Mouse (Mus musculus) forebrain, postnatal 0 days (tissue): ENCODE results near the gene Tomm20. TPM values are rescaled to one million over a fixed set of nuclear protein-coding genes. Genes with fewer than 3 reads are reported as not detected.

ENCODE experiments used
- ATAC-seq: fragments of 200-750 bp; cut with Nextera tagmentation; 2 replicates; pipeline ENCODE4 v1.8.0; 2017; ENCODE audit warnings: mild to moderate bottlenecking, moderate library complexity
- DNase-seq: peaks from one replicate; pipeline ENCODE4 v3.0.0-alpha.2; 2015
- H3K27ac ChIP-seq: fragments of 300-500 bp; sonication (generic); 2 replicates; pipeline ENCODE4 v1.5.1; 2014; ENCODE audit warnings: low read depth, mild to moderate bottlenecking, antibody characterized with exemption, low read length, moderate library complexity, mixed read lengths
- H3K27me3 ChIP-seq: fragments of 300-500 bp; sonication (generic); 2 replicates; pipeline ENCODE4 v1.6.1; 2014; ENCODE audit warnings: mild to moderate bottlenecking, low read length, mixed read lengths; ENCODE audit not compliant: insufficient read depth
- H3K36me3 ChIP-seq: fragments of 300-500 bp; sonication (generic); 2 replicates; pipeline ENCODE4 v1.6.1; 2014; ENCODE audit warnings: mild to moderate bottlenecking, moderate library complexity; ENCODE audit not compliant: insufficient read depth
- H3K4me1 ChIP-seq: fragments of 300-500 bp; sonication (generic); 2 replicates; pipeline ENCODE4 v1.6.1; 2014; ENCODE audit warnings: antibody characterized with exemption; ENCODE audit not compliant: insufficient read depth
- H3K4me2 ChIP-seq: fragments of 300-500 bp; sonication (generic); 2 replicates; pipeline ENCODE4 v1.6.1; 2014; ENCODE audit warnings: low read depth, mild to moderate bottlenecking, moderate library complexity
- H3K4me3 ChIP-seq: fragments of 300-500 bp; sonication (generic); 2 replicates; pipeline ENCODE4 v1.5.1; 2014; ENCODE audit warnings: low read depth, low read length, mixed read lengths
- H3K9ac ChIP-seq: fragments of 300-500 bp; sonication (generic); 2 replicates; pipeline ENCODE4 v1.6.1; 2014; ENCODE audit warnings: mild to moderate bottlenecking
- H3K9me3 ChIP-seq: fragments of 300-500 bp; sonication (generic); 2 replicates; pipeline ENCODE4 v1.6.1; 2016; ENCODE audit warnings: low read length
- CTCF ChIP-seq: sonication (generic); IDR thresholded peaks from 2 replicates; pipeline ENCODE4 v1.5.1; 2016; ENCODE audit warnings: antibody characterized with exemption, control low read depth, low read depth
- WGBS: fragments of 180-500 bp; shearing (Covaris S2); extraction: QIAGEN DNeasy Blood & Tissue Kit; methylation state at CpG from one replicate; pipeline ENCODE4 v1.1.7; 2014; 5-methylcytosine and 5-hydroxymethylcytosine counted together
- polyA plus RNA-seq: library from polyadenylated mRNA; unstranded; fragments of >200 nt; fragmentation: Nextera tagmentation; extraction: Ambion mirVana; gene quantifications from 2 replicates; pipeline ENCODE4 v1.2.1, GENCODE M21; 2015
- total RNA-seq: library from RNA; depleted of rRNA; stranded (reverse); fragments of >200 nt; gene quantifications from 2 replicates; pipeline ENCODE4 v1.2.3, GENCODE M21; 2014

The Tomm20 gene
- total and polyA plus RNA-seq, 2 experiments from 2014 or later: 195 to 228 TPM

DNA sequence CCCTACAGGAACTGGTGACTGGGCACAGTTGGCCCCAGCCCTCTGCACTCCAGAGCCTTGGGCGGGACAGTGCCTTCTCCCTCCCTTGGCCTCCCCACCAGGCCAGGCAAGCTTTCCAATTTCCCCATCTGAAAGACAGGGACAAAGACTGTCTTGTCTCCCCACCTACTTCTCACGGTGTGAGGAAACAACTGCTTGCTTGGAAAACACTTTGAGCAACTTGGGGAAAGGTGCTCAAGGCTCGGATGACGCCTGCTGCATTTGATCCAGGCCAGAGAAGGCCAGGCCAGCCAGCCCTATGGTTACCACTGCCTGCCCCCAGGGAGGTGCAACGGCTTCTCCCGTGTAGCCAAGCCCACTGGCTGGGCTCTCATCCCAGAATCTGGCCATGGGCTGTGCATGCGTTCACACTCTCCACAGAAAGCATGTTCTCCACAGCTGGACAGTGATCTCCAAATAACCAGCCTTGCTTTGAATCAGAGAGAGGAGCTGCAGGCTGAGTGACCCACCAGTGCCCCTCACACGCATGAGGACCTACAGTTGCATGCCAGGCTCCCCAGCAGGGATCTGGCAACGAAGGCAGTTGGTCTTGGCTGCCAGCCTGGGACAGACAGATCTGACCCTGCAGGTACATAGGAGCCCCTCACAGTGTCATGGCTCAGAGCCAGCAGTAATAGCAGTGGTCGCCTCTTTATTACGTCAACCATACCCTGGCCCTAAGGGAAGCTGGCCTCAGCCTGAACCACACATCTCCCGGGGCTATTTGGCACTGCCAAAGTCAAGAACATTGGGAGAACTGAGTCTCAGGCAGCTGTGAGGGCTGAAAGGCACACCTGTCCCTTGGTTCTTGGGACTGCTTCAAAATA, 32.2 kb downstream of the Tomm20 start:
- Histone ChIP-seq H3K4me2 (no peak overlapping the region), H3K9me3 (no peaks in the 10 kb centered on the region), H3K4me1 (no peaks in the 10 kb centered on the region; the same call in 1 of the 2 replicates), H3K4me3 (no peak overlapping the region), H3K9ac (no peak overlapping the region), H3K36me3 (no peaks in the 10 kb centered on the region), H3K27me3 (no peaks in the 10 kb centered on the region), H3K27ac (no peak overlapping the region)
- WGBS: 42% methylated on average over 12 of the region's 12 CpGs
- no peak for TF ChIP-seq CTCF
- DNase-seq: peak; percentile 24
- peak; percentile 64 for ATAC-seq

DNA sequence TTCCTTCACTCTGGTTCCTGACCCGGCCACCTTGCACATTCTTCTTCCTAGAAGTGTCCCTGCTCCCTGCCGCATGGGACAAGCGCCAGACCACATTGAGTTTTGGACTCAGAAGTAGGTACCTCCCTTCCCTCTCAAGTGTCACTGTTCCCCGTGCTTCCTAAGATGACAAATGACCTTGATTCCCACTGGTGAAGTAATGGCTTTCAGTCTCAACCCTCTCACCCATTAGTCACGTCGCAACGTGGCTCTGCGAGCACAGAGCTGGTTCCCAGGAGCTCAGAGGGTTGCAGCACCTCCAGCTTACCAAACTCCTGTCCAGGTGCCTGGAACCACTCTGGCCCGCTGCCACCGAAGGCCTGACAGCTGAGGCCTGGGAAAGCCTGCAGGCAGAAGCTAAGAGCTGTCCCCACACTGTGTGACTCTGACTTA, 36.3 kb downstream of the Tomm20 start:
- H3K4me3 ChIP-seq: no peak overlapping the region
- 83% methylated on average over 10 of the region's 10 CpGs for WGBS
- H3K4me1 ChIP-seq: no peaks in the 10 kb centered on the region
- no peaks in the 10 kb centered on the region for H3K36me3 ChIP-seq
- ATAC-seq: no peak
- H3K9me3 ChIP-seq: no peaks in the 10 kb centered on the region
- H3K4me2 ChIP-seq: no peak overlapping the region
- no peak overlapping the region for H3K9ac ChIP-seq
- H3K27me3 ChIP-seq: no peaks in the 10 kb centered on the region
- TF ChIP-seq CTCF: no peak
- DNase-seq: no peak
- no peak overlapping the region for H3K27ac ChIP-seq

DNA sequence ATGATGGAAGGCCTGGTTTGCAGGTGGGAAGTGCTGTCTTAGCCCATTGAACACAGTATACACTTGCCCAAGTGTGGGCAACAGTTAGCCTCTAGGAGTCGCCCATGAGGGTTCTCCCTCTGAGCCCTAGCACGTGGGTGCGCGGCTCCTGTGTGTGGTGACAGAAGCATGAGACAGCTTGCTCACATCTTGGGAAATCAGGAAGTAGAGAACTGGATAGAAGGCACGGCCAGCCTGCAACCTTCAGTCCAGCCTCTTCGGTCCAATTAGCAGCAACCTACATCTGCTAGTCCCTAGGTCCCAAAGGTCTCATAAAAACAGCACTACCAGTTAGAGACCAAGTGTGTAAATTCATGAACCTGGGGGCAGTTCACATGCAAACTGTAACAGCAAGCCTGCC, 36.8 kb downstream of the Tomm20 start:
- 74% methylated on average over 6 of the region's 6 CpGs for WGBS

DNA sequence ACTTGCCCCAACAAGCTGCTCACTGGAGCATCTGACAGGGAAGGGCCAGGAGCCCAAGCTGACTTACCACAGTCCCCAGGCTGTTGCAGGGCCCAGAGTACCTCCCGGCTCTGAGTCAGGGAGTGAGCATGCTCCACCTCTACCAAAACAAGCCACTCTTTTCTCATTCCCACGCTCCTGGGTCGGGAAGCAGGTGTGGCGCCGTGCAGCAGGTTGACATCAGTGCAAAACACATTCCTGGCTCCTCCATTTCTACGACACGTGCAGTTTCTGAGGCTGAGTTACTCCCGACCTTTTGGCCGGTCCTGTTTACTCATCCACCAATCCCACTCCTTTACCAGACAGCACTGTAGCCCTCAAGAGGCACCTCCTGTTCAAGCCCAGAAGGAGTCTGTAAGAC, 37.7 kb downstream of the Tomm20 start:
- Histone ChIP-seq H3K36me3 (no peaks in the 10 kb centered on the region), H3K9ac (no peak overlapping the region), H3K27me3 (no peaks in the 10 kb centered on the region), H3K4me2 (no peak overlapping the region), H3K4me1 (no peaks in the 10 kb centered on the region), H3K9me3 (no peaks in the 10 kb centered on the region), H3K27ac (peak overlapping the region; percentile 21; the same call in 1 of the 2 replicates), H3K4me3 (no peak overlapping the region)
- WGBS: 89% methylated on average over 9 of the region's 9 CpGs
- DNase-seq (no peak), ATAC-seq (no peak)
- TF ChIP-seq CTCF: no peak

More for the DNA sequence above, 36.8 kb downstream of the Tomm20 start:
- Histone ChIP-seq H3K4me1 (no peaks in the 10 kb centered on the region), H3K27me3 (no peaks in the 10 kb centered on the region), H3K27ac (no peak overlapping the region), H3K9me3 (no peaks in the 10 kb centered on the region), H3K4me2 (no peak overlapping the region), H3K9ac (no peak overlapping the region), H3K36me3 (no peaks in the 10 kb centered on the region), H3K4me3 (no peak overlapping the region)
- DNase-seq: no peak
- TF ChIP-seq CTCF: no peak
- ATAC-seq: no peak

DNA sequence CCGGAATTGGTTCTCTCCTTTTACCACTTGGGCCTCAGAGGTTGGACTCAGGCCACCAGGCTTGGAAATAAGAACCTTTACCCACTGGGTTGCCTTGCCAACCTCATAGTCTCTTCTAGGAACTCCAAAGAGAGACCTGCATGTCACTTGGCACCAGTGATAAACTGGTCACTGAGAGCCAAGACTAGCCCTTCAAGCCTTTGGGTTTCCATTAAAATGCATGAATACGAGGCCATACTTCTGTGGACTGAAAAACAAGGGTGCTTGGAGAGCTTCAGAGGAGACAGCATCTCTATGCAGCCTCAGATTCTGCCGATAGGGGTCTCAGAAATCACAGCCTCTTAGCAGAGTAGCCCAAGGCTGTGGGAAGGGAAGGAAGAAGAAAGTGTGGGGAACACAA, 38.3 kb downstream of the Tomm20 start:
- Histone ChIP-seq H3K4me1 (no peaks in the 10 kb centered on the region), H3K4me3 (no peak overlapping the region), H3K4me2 (no peak overlapping the region), H3K27ac (peak overlapping the region; percentile 21; the same call in 1 of the 2 replicates), H3K36me3 (no peaks in the 10 kb centered on the region), H3K27me3 (no peaks in the 10 kb centered on the region), H3K9me3 (no peaks in the 10 kb centered on the region), H3K9ac (no peak overlapping the region)
- 54% methylated on average over 3 of the region's 3 CpGs for WGBS
- DNase-seq (peak; percentile 52), ATAC-seq (peak; percentile 90)
- peak; percentile 55 for TF ChIP-seq CTCF

DNA sequence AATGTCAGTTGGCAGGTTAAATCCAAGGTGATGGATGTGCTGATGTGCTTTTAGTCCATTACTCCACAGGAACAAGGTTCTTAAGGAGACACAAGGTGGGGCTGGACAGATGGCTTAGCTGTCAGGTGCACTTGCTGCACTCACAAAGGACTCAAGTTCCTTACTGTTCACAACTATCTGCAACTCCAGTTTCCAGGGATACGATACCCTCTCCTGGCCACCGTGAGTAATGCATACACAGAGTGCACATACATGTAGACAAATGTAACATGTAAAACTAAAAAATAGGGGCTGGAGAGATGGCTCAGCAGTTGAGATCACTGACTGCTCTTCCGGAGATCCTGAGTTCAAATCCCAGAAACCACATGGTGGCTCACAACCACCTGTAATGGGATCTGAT, 40.3 kb downstream of the Tomm20 start:
- Histone ChIP-seq H3K4me1 (no peaks in the 10 kb centered on the region), H3K27me3 (no peaks in the 10 kb centered on the region), H3K4me2 (no peak overlapping the region), H3K36me3 (no peaks in the 10 kb centered on the region), H3K9me3 (no peaks in the 10 kb centered on the region), H3K4me3 (no peak overlapping the region), H3K27ac (no peak overlapping the region), H3K9ac (no peak overlapping the region)
- peak; percentile 50 for TF ChIP-seq CTCF
- no peak for ATAC-seq
- WGBS: 89% methylated on average over 3 of the region's 3 CpGs
- no peak for DNase-seq

DNA sequence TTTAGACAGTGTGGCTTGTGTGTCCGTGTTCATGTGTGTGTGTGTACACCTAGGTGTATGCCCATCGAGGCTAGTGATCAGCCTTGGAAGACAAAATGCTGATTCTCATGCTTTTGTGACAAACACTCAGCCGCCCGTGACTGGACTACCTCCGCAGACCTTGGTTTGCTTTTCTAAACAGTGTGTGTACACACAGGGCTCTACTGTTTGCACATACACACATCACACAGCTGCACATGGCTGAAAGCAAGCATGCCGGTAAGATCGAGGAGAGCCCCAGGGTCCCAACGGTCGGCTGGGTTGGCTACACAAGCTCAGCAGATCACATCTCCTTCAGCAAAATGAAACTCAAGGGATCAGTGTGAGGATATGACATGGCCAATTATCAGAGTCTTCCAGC, 41.7 kb downstream of the Tomm20 start:
- no peaks in the 10 kb centered on the region for H3K27me3 ChIP-seq
- DNase-seq: no peak

More for the DNA sequence above, 41.7 kb downstream of the Tomm20 start:
- ATAC-seq: no peak
- Histone ChIP-seq H3K27ac (no peak overlapping the region), H3K36me3 (no peaks in the 10 kb centered on the region), H3K9ac (no peak overlapping the region), H3K9me3 (no peaks in the 10 kb centered on the region), H3K4me3 (no peak overlapping the region), H3K4me2 (no peak overlapping the region), H3K4me1 (no peaks in the 10 kb centered on the region)
- no peak for TF ChIP-seq CTCF
- WGBS: 92% methylated on average over 9 of the region's 9 CpGs
